ENCODE assay signal across 9 mouse cellular contexts in the genomic region with DNA sequence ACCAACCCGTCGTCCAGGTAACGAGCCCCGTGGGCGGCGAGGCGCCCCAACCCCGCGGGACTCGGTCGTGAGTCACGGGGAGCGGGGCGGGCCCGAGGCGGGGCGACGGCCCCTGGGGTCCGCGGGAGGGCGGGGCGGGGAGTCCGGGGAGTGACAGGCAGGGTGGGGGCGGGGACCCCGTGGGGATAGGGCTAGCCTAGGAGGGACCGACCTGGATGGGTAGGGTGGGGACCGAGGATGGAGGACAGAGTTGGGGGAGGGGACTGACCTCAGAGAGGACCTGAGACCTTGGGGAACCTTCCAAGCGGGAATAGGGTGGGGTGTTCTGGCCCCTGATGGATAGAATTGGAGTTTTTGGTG. TPM values are rescaled to one million over a fixed set of nuclear protein-coding genes. Genes with fewer than 3 reads are reported as not detected.
DNase-seq lines count a peak whose midpoint lies in the region; ATAC-seq lines count a peak whose summit lies in the region.
"Had no signal": no experiment of that assay in that cellular context is flagged by ENCODE, and none has a peak within 500 bp of the region (broad histone marks: within the 10 kb centered on the region; RNA-seq: fewer than 3 reads in every experiment).

No protein-coding gene starts in this region.

- H3K4me1 ChIP-seq in neural tube, embryonic 11.5 days (ENCODE audit: control insufficient read depth, insufficient read depth, low read length) = no peaks in the 10 kb centered on the region
- H3K4me1 ChIP-seq in forebrain, embryonic 12.5 days = peaks cover 54% of the 10 kb centered on the region
- peaks cover 22% of the 10 kb centered on the region for H3K4me1 ChIP-seq in limb, embryonic 13.5 days
- 0 out of 2 replicates have a peak, but pooled peaks cover 8% of the 10 kb centered on the region for H3K4me1 ChIP-seq in stomach, embryonic 14.5 days (ENCODE audit: control insufficient read depth, insufficient read depth, low read length)

- 0% methylated on average over 24 of the region's 28 CpGs for WGBS in neural tube, embryonic 11.5 days
- 3% methylated on average over 27 of the region's 28 CpGs for whole genome bisulfite sequencing in forebrain, embryonic 12.5 days
- under 1% methylated on average over 23 of the region's 28 CpGs for WGBS in limb, embryonic 13.5 days
- WGBS in stomach, embryonic 14.5 days = 1% methylated on average over 25 of the region's 28 CpGs

- peak overlapping the region; percentile 74 for H3K9ac ChIP-seq in neural tube, embryonic 11.5 days (ENCODE audit: low read length)
- peak overlapping the region; percentile 83 for H3K9ac ChIP-seq in forebrain, embryonic 12.5 days
- peak overlapping the region; percentile 80 for H3K9ac ChIP-seq in limb, embryonic 13.5 days
- peak overlapping the region; percentile 74 for H3K9ac ChIP-seq in stomach, embryonic 14.5 days (replicated peaks; ENCODE audit: low read depth, low read length)

- peak; percentile 49 for ATAC-seq in neural tube, embryonic 11.5 days (ENCODE audit: insufficient read depth, low FRiP score, low TSS enrichment)
- ATAC-seq in forebrain, embryonic 12.5 days (ENCODE audit: low FRiP score) = peak; percentile 52
- no peak; the same call in none of the 2 replicates for ATAC-seq in limb, embryonic 13.5 days (ENCODE audit: low FRiP score, low read depth)
- peak; percentile 64 for ATAC-seq in stomach, embryonic 14.5 days (ENCODE audit: insufficient number of reproducible peaks, insufficient read depth, low FRiP score, low read depth)

- peak overlapping the region; percentile 71 for H3K4me3 ChIP-seq in neural tube, embryonic 11.5 days (ENCODE audit: low read depth, low read length)
- H3K4me3 ChIP-seq in forebrain, embryonic 12.5 days (replicated peaks) = peak overlapping the region; percentile 81
- H3K4me3 ChIP-seq in limb, embryonic 13.5 days = peak overlapping the region; percentile 74
- H3K4me3 ChIP-seq in stomach, embryonic 14.5 days (ENCODE audit: low read depth, low read length) = peak overlapping the region; percentile 76

- peaks cover 24% of the 10 kb centered on the region for H3K27me3 ChIP-seq in neural tube, embryonic 11.5 days (ENCODE audit: control insufficient read depth, insufficient read depth, low read length)
- peaks cover 42% of the 10 kb centered on the region for H3K27me3 ChIP-seq in forebrain, embryonic 12.5 days
- peaks cover 62% of the 10 kb centered on the region for H3K27me3 ChIP-seq in limb, embryonic 13.5 days
- peaks cover 18% of the 10 kb centered on the region for H3K27me3 ChIP-seq in stomach, embryonic 14.5 days (ENCODE audit: control insufficient read depth, insufficient read depth, low read length)

- intact Hi-C loops in left cerebral cortex, postnatal 25 days (cut with DNase I) = no loop called here

- no peaks in the 10 kb centered on the region for H3K9me3 ChIP-seq in neural tube, embryonic 11.5 days (ENCODE audit: control insufficient read depth, low read length)
- H3K9me3 ChIP-seq in forebrain, embryonic 12.5 days = no peaks in the 10 kb centered on the region
- no peaks in the 10 kb centered on the region for H3K9me3 ChIP-seq in limb, embryonic 13.5 days
- no peaks in the 10 kb centered on the region for H3K9me3 ChIP-seq in stomach, embryonic 14.5 days (ENCODE audit: control insufficient read depth, low read depth, low read length)

- no peak for DNase-seq in neural tube, embryonic 11.5 days (ENCODE audit: low spot score)
- DNase-seq in neural tube, embryonic 10.5 days (ENCODE audit: extremely low spot score, low spot score) = no peak
- no peak for DNase-seq in left cerebral cortex, postnatal 25 days (ENCODE audit: low spot score in 2 of 2)
- no peak for DNase-seq in adrenal gland, postnatal 25 days
- no peak for DNase-seq in urinary bladder, adult 2 months (ENCODE audit: low spot score)

- H3K27ac ChIP-seq in neural tube, embryonic 11.5 days (ENCODE audit: low read depth, low read length) = no peak overlapping the region
- no peak overlapping the region for H3K27ac ChIP-seq in forebrain, embryonic 12.5 days
- H3K27ac ChIP-seq in limb, embryonic 13.5 days = no peak overlapping the region
- no peak overlapping the region for H3K27ac ChIP-seq in stomach, embryonic 14.5 days (ENCODE audit: low read length)

- no peaks in the 10 kb centered on the region for H3K36me3 ChIP-seq in neural tube, embryonic 11.5 days (ENCODE audit: control insufficient read depth, insufficient read depth, low read length)
- H3K36me3 ChIP-seq in forebrain, embryonic 12.5 days (replicated peaks) = no peaks in the 10 kb centered on the region; the same call in 1 of the 2 replicates
- H3K36me3 ChIP-seq in limb, embryonic 13.5 days = no peaks in the 10 kb centered on the region
- H3K36me3 ChIP-seq in stomach, embryonic 14.5 days (ENCODE audit: control insufficient read depth, insufficient read depth, low read length) = no peaks in the 10 kb centered on the region

- peak overlapping the region; percentile 76 for H3K4me2 ChIP-seq in neural tube, embryonic 11.5 days (ENCODE audit: low read depth)
- H3K4me2 ChIP-seq in forebrain, embryonic 12.5 days = peak overlapping the region; percentile 79
- peak overlapping the region; percentile 80 for H3K4me2 ChIP-seq in limb, embryonic 13.5 days (replicated peaks)
- H3K4me2 ChIP-seq in stomach, embryonic 14.5 days (replicated peaks; ENCODE audit: low read depth, low read length) = peak overlapping the region; percentile 62

RNA-seq across cellular contexts. Expression of gene Zfr2, which starts 0.3 kb away (rescaled TPM):
- 5.8 and 6.0 TPM in 2 replicates for polyA plus RNA-seq in neural tube, embryonic 11.5 days (2014; fragmentation: Nextera tagmentation; extraction: Ambion mirVana)
- 9.0 and 10.0 TPM in 2 replicates for polyA plus RNA-seq in forebrain, embryonic 12.5 days (2016; fragmentation: Nextera tagmentation; extraction: Ambion mirVana)
- 11.5 and 11.6 TPM in 2 replicates for polyA plus RNA-seq in limb, embryonic 13.5 days (2015; fragmentation: Nextera tagmentation; extraction: Ambion mirVana)
- 9.2 and 10.8 TPM in 2 replicates for polyA plus RNA-seq in stomach, embryonic 14.5 days (2014; fragmentation: Nextera tagmentation; extraction: Ambion mirVana)
- 10 to 100 TPM; 57.2 to 63.1 TPM for total RNA-seq in left cerebral cortex, postnatal 25 days (2021)
- total RNA-seq in adrenal gland, postnatal 25 days (2021) = 14.0 and 22.3 TPM in 2 replicates
- polyA plus RNA-seq in urinary bladder, adult 2 months (2012; rRNA removed) = 29.3 and 34.4 TPM in 2 replicates

RNA-seq across cellular contexts. Expression of gene Atcay, which starts 2.6 kb away (rescaled TPM):
- 21.9 and 24.1 TPM in 2 replicates for polyA plus RNA-seq in neural tube, embryonic 11.5 days (2014; fragmentation: Nextera tagmentation; extraction: Ambion mirVana)
- 31.8 and 33.9 TPM in 2 replicates for polyA plus RNA-seq in forebrain, embryonic 12.5 days (2016; fragmentation: Nextera tagmentation; extraction: Ambion mirVana)
- polyA plus RNA-seq in limb, embryonic 13.5 days (2015; fragmentation: Nextera tagmentation; extraction: Ambion mirVana) = 0.20 and 0.43 TPM in 2 replicates
- 1.9 and 2.2 TPM in 2 replicates for polyA plus RNA-seq in stomach, embryonic 14.5 days (2014; fragmentation: Nextera tagmentation; extraction: Ambion mirVana)
- total RNA-seq in left cerebral cortex, postnatal 25 days (2021) = 100 to 1,000 TPM; 194 to 208 TPM
- 1.0 and 2.8 TPM in 2 replicates for total RNA-seq in adrenal gland, postnatal 25 days (2021)
- 0.10 and 0.13 TPM in 2 replicates for polyA plus RNA-seq in urinary bladder, adult 2 months (2012; rRNA removed)

RNA-seq across cellular contexts. Expression of gene Matk, which starts 19.5 kb away (rescaled TPM):
- polyA plus RNA-seq in neural tube, embryonic 11.5 days (2014; fragmentation: Nextera tagmentation; extraction: Ambion mirVana) = 2.0 and 3.0 TPM in 2 replicates
- polyA plus RNA-seq in forebrain, embryonic 12.5 days (2016; fragmentation: Nextera tagmentation; extraction: Ambion mirVana) = 4.1 and 5.7 TPM in 2 replicates
- polyA plus RNA-seq in limb, embryonic 13.5 days (2015; fragmentation: Nextera tagmentation; extraction: Ambion mirVana) = 4.7 and 5.4 TPM in 2 replicates
- 3.4 and 3.9 TPM in 2 replicates for polyA plus RNA-seq in stomach, embryonic 14.5 days (2014; fragmentation: Nextera tagmentation; extraction: Ambion mirVana)
- 100 to 1,000 TPM; 191 to 194 TPM for total RNA-seq in left cerebral cortex, postnatal 25 days (2021)
- total RNA-seq in adrenal gland, postnatal 25 days (2021) = 0.82 and 1.4 TPM in 2 replicates
- 2.2 and 2.6 TPM in 2 replicates for polyA plus RNA-seq in urinary bladder, adult 2 months (2012; rRNA removed)

RNA-seq across cellular contexts. Expression of gene Nmrk2, which starts 31.4 kb away (rescaled TPM):
- 0.12 TPM in 2 replicates for polyA plus RNA-seq in neural tube, embryonic 11.5 days (2014; fragmentation: Nextera tagmentation; extraction: Ambion mirVana)
- polyA plus RNA-seq in forebrain, embryonic 12.5 days (2016; fragmentation: Nextera tagmentation; extraction: Ambion mirVana) = not detected in 2 replicates
- polyA plus RNA-seq in limb, embryonic 13.5 days (2015; fragmentation: Nextera tagmentation; extraction: Ambion mirVana) = 0.18 and 0.26 TPM in 2 replicates
- 0.14 and 0.35 TPM in 2 replicates for polyA plus RNA-seq in stomach, embryonic 14.5 days (2014; fragmentation: Nextera tagmentation; extraction: Ambion mirVana)
- total RNA-seq in left cerebral cortex, postnatal 25 days (2021) = under 1 TPM in 1 of 2 experiments, not detected in 1; 0.23 TPM
- not detected in 2 replicates for total RNA-seq in adrenal gland, postnatal 25 days (2021)
- not detected in 2 replicates for polyA plus RNA-seq in urinary bladder, adult 2 months (2012; rRNA removed)
- polyA plus RNA-seq: large intestine, adult 2 months had no signal

RNA-seq across cellular contexts. Expression of gene Mrpl54, which starts 33.5 kb away (rescaled TPM):
- polyA plus RNA-seq in neural tube, embryonic 11.5 days (2014; fragmentation: Nextera tagmentation; extraction: Ambion mirVana) = 178 and 180 TPM in 2 replicates
- 136 and 138 TPM in 2 replicates for polyA plus RNA-seq in forebrain, embryonic 12.5 days (2016; fragmentation: Nextera tagmentation; extraction: Ambion mirVana)
- 206 and 213 TPM in 2 replicates for polyA plus RNA-seq in limb, embryonic 13.5 days (2015; fragmentation: Nextera tagmentation; extraction: Ambion mirVana)
- 223 and 246 TPM in 2 replicates for polyA plus RNA-seq in stomach, embryonic 14.5 days (2014; fragmentation: Nextera tagmentation; extraction: Ambion mirVana)
- 10 to 100 TPM; 42.5 to 47.3 TPM for total RNA-seq in left cerebral cortex, postnatal 25 days (2021)
- 116 and 128 TPM in 2 replicates for total RNA-seq in adrenal gland, postnatal 25 days (2021)
- polyA plus RNA-seq in urinary bladder, adult 2 months (2012; rRNA removed) = 95.9 and 103 TPM in 2 replicates
